Mouse (Mus musculus): ENCODE results near the gene Pfpl.

- TF ChIP-seq POLR2A (IDR thresholded peaks at IDR 0.05; ENCODE audit: low read depth, low read length) (no peak), CTCF (IDR thresholded peaks at IDR 0.05; ENCODE audit: extremely low read depth, insufficient read depth, insufficient read length, insufficient replicate concordance) (no peak)
Observed at GRCm38 (mm10) chr19:12439581-12439980, 11.9 kb downstream of the Pfpl start.

Measured in spleen, adult 2 months (tissue).